In genomic region chr9:59584871-59585308, GRCm38 (mm10) we compare ENCODE assay signal across 9 mouse cellular contexts. TPM values are rescaled to one million over a fixed set of nuclear protein-coding genes. Genes with fewer than 3 reads are reported as not detected.
DNase-seq lines count a peak whose midpoint lies in the region; ATAC-seq and TF ChIP-seq lines count a peak whose summit lies in the region.
"Had no signal": no experiment of that assay in that cellular context is flagged by ENCODE, and none has a peak within 500 bp of the region (broad histone marks: within the 10 kb centered on the region; RNA-seq: fewer than 3 reads in every experiment).

No protein-coding gene starts in this region.

- TF ChIP-seq CTCF in embryonic fibroblast, embryonic 13.5 days (IDR thresholded peaks at IDR 0.05; ENCODE audit: borderline replicate concordance, insufficient read depth, low read length) = peak; percentile 58

- H3K9me3 ChIP-seq in heart, embryonic 12.5 days (replicated peaks) = no peaks in the 10 kb centered on the region
- H3K9me3 ChIP-seq in kidney, embryonic 16.5 days (ENCODE audit: low read length) = no peaks in the 10 kb centered on the region
- H3K9me3 ChIP-seq in liver, embryonic 13.5 days (replicated peaks) = no peaks in the 10 kb centered on the region
- no peaks in the 10 kb centered on the region for H3K9me3 ChIP-seq in stomach, embryonic 14.5 days (ENCODE audit: control insufficient read depth, low read depth, low read length)

- H3K9ac ChIP-seq in heart, embryonic 12.5 days = peak overlapping the region; percentile 32; the same call in 1 of the 2 replicates
- H3K9ac ChIP-seq in kidney, embryonic 16.5 days (replicated peaks; ENCODE audit: low read length) = peak overlapping the region; percentile 39
- no peak overlapping the region for H3K9ac ChIP-seq in liver, embryonic 13.5 days
- no peak overlapping the region; the same call in 1 of the 2 replicates for H3K9ac ChIP-seq in stomach, embryonic 14.5 days (replicated peaks; ENCODE audit: low read depth, low read length)

- 5% methylated on average over 13 of the region's 13 CpGs for WGBS in heart, embryonic 12.5 days
- 5% methylated on average over 13 of the region's 13 CpGs for WGBS in kidney, embryonic 16.5 days
- 7% methylated on average over 13 of the region's 13 CpGs for WGBS in liver, embryonic 13.5 days (ENCODE audit: insufficient replicate concordance)
- WGBS in stomach, embryonic 14.5 days = 5% methylated on average over 13 of the region's 13 CpGs

- peak overlapping the region; percentile 15; the same call in 1 of the 2 replicates for H3K4me3 ChIP-seq in embryonic fibroblast, embryonic 13.5 days (ENCODE audit: insufficient read depth, low read length)
- H3K4me3 ChIP-seq in heart, embryonic 12.5 days = peak overlapping the region; percentile 29
- peak overlapping the region; percentile 29 for H3K4me3 ChIP-seq in kidney, embryonic 16.5 days (ENCODE audit: low read length)
- H3K4me3 ChIP-seq in liver, embryonic 13.5 days (replicated peaks) = no peak overlapping the region
- peak overlapping the region; percentile 23 for H3K4me3 ChIP-seq in stomach, embryonic 14.5 days (ENCODE audit: low read depth, low read length)
- H3K4me3 ChIP-seq: erythroblast, embryonic 14.5 days had no signal

- 0 out of 2 replicates have a peak, but pooled peaks cover 2% of the 10 kb centered on the region for H3K4me1 ChIP-seq in embryonic fibroblast, embryonic 13.5 days (ENCODE audit: control insufficient read depth, insufficient read depth, low read length)
- H3K4me1 ChIP-seq in heart, embryonic 12.5 days (replicated peaks) = no peaks in the 10 kb centered on the region
- 0 out of 2 replicates have a peak, but pooled peaks cover 3% of the 10 kb centered on the region for H3K4me1 ChIP-seq in kidney, embryonic 16.5 days (ENCODE audit: insufficient read depth, low read length)
- no peaks in the 10 kb centered on the region for H3K4me1 ChIP-seq in liver, embryonic 13.5 days (replicated peaks)
- H3K4me1 ChIP-seq in stomach, embryonic 14.5 days (ENCODE audit: control insufficient read depth, insufficient read depth, low read length) = no peaks in the 10 kb centered on the region

- TF ChIP-seq POLR2A in embryonic fibroblast, embryonic 13.5 days (IDR thresholded peaks at IDR 0.05; ENCODE audit: low read depth, low read length) = 0 out of 2 replicates have a peak, but pooled peaks have one; percentile 15

- no peak for ATAC-seq in heart, embryonic 12.5 days (ENCODE audit: insufficient number of reproducible peaks, low FRiP score)
- ATAC-seq in kidney, embryonic 16.5 days (ENCODE audit: low FRiP score, low TSS enrichment) = peak; percentile 49
- ATAC-seq in liver, embryonic 13.5 days (ENCODE audit: low read depth) = no peak
- peak; percentile 87 for ATAC-seq in stomach, embryonic 14.5 days (ENCODE audit: insufficient number of reproducible peaks, insufficient read depth, low FRiP score, low read depth)

- peaks cover 49% of the 10 kb centered on the region for H3K27me3 ChIP-seq in heart, embryonic 12.5 days (replicated peaks)
- H3K27me3 ChIP-seq in kidney, embryonic 16.5 days (ENCODE audit: insufficient read depth, low read length) = 0 out of 2 replicates have a peak, but pooled peaks cover 4% of the 10 kb centered on the region
- peaks cover 97% of the 10 kb centered on the region for H3K27me3 ChIP-seq in liver, embryonic 13.5 days
- H3K27me3 ChIP-seq in stomach, embryonic 14.5 days (ENCODE audit: control insufficient read depth, insufficient read depth, low read length) = no peaks in the 10 kb centered on the region

- peak; percentile 54 for DNase-seq in CD4-positive helper T cell, adult 2 months (ENCODE audit: low read depth, low spot score)
- peak; percentile 91 for DNase-seq in brain, adult 2 months (ENCODE audit: low read depth, low spot score)
- peak; percentile 28 for DNase-seq in liver, embryonic 13.5 days
- DNase-seq in natural killer cell, adult 2 months (ENCODE audit: low spot score in 2 of 2) = peak; percentile 32 to 59

- no peaks in the 10 kb centered on the region for H3K36me3 ChIP-seq in heart, embryonic 12.5 days
- no peaks in the 10 kb centered on the region for H3K36me3 ChIP-seq in kidney, embryonic 16.5 days (ENCODE audit: insufficient read depth, low read length)
- H3K36me3 ChIP-seq in liver, embryonic 13.5 days = no peaks in the 10 kb centered on the region
- H3K36me3 ChIP-seq in stomach, embryonic 14.5 days (ENCODE audit: control insufficient read depth, insufficient read depth, low read length) = no peaks in the 10 kb centered on the region

- peak overlapping the region; percentile 65 for H3K4me2 ChIP-seq in heart, embryonic 12.5 days
- H3K4me2 ChIP-seq in kidney, embryonic 16.5 days (replicated peaks; ENCODE audit: low read depth, low read length) = peak overlapping the region; percentile 48
- H3K4me2 ChIP-seq in liver, embryonic 13.5 days = 0 out of 2 replicates have a peak overlapping the region, but pooled peaks have one; percentile 24
- peak overlapping the region; percentile 52 for H3K4me2 ChIP-seq in stomach, embryonic 14.5 days (replicated peaks; ENCODE audit: low read depth, low read length)

- no peak overlapping the region for H3K27ac ChIP-seq in embryonic fibroblast, embryonic 13.5 days (ENCODE audit: insufficient read depth, low read length)
- no peak overlapping the region for H3K27ac ChIP-seq in heart, embryonic 12.5 days (ENCODE audit: poor library complexity, severe bottlenecking)
- H3K27ac ChIP-seq in kidney, embryonic 16.5 days (ENCODE audit: low read length) = no peak overlapping the region
- H3K27ac ChIP-seq in liver, embryonic 13.5 days = no peak overlapping the region
- H3K27ac ChIP-seq in stomach, embryonic 14.5 days (ENCODE audit: low read length) = no peak overlapping the region

RNA-seq across cellular contexts. Expression of gene Celf6, which starts 7.2 kb away (rescaled TPM):
- polyA plus RNA-seq in embryonic fibroblast, embryonic 13.5 days (2011; ENCODE audit: insufficient read length, low read depth, missing spikeins) = not detected in 2 replicates
- polyA plus RNA-seq in heart, embryonic 12.5 days (2016; fragmentation: Nextera tagmentation; extraction: Ambion mirVana) = not detected in 2 replicates
- 0.32 and 0.53 TPM in 2 replicates for polyA plus RNA-seq in kidney, embryonic 16.5 days (2015; fragmentation: Nextera tagmentation; extraction: Ambion mirVana)
- polyA plus RNA-seq in liver, embryonic 13.5 days (2015; fragmentation: Nextera tagmentation; extraction: Ambion mirVana) = 0.12 TPM in 1 of 2 replicates, not detected in the other
- polyA plus RNA-seq in stomach, embryonic 14.5 days (2014; fragmentation: Nextera tagmentation; extraction: Ambion mirVana) = 4.0 and 4.6 TPM in 2 replicates
- polyA plus RNA-seq: erythroblast, embryonic 14.5 days had no signal

RNA-seq across cellular contexts. Expression of gene Parp6, which starts 32.2 kb away (rescaled TPM):
- 30.5 and 32.4 TPM in 2 replicates for polyA plus RNA-seq in embryonic fibroblast, embryonic 13.5 days (2011; ENCODE audit: insufficient read length, low read depth, missing spikeins)
- 19.5 and 20.0 TPM in 2 replicates for polyA plus RNA-seq in heart, embryonic 12.5 days (2016; fragmentation: Nextera tagmentation; extraction: Ambion mirVana)
- 23.6 and 30.0 TPM in 2 replicates for polyA plus RNA-seq in kidney, embryonic 16.5 days (2015; fragmentation: Nextera tagmentation; extraction: Ambion mirVana)
- polyA plus RNA-seq in liver, embryonic 13.5 days (2015; fragmentation: Nextera tagmentation; extraction: Ambion mirVana) = 3.7 and 3.9 TPM in 2 replicates
- polyA plus RNA-seq in stomach, embryonic 14.5 days (2014; fragmentation: Nextera tagmentation; extraction: Ambion mirVana) = 38.9 and 39.5 TPM in 2 replicates

RNA-seq across cellular contexts. Expression of gene Tmem202, which starts 45.2 kb away (rescaled TPM):
- polyA plus RNA-seq in embryonic fibroblast, embryonic 13.5 days (2011; ENCODE audit: insufficient read length, low read depth, missing spikeins) = 2.3 and 2.4 TPM in 2 replicates
- 0.64 TPM in 1 of 2 replicates, not detected in the other for polyA plus RNA-seq in heart, embryonic 12.5 days (2016; fragmentation: Nextera tagmentation; extraction: Ambion mirVana)
- polyA plus RNA-seq in kidney, embryonic 16.5 days (2015; fragmentation: Nextera tagmentation; extraction: Ambion mirVana) = 0.27 TPM in 1 of 2 replicates, not detected in the other
- polyA plus RNA-seq in liver, embryonic 13.5 days (2015; fragmentation: Nextera tagmentation; extraction: Ambion mirVana) = 0.16 TPM in 1 of 2 replicates, not detected in the other
- polyA plus RNA-seq in stomach, embryonic 14.5 days (2014; fragmentation: Nextera tagmentation; extraction: Ambion mirVana) = 0.39 TPM in 1 of 2 replicates, not detected in the other
- polyA plus RNA-seq: erythroblast, embryonic 14.5 days had no signal

RNA-seq across cellular contexts. Expression of gene Hexa, which starts 45.5 kb away (rescaled TPM):
- 144 TPM in 2 replicates for polyA plus RNA-seq in embryonic fibroblast, embryonic 13.5 days (2011; ENCODE audit: insufficient read length, low read depth, missing spikeins)
- polyA plus RNA-seq in heart, embryonic 12.5 days (2016; fragmentation: Nextera tagmentation; extraction: Ambion mirVana) = 74.7 and 81.6 TPM in 2 replicates
- 69.7 and 78.1 TPM in 2 replicates for polyA plus RNA-seq in kidney, embryonic 16.5 days (2015; fragmentation: Nextera tagmentation; extraction: Ambion mirVana)
- 32.1 and 32.5 TPM in 2 replicates for polyA plus RNA-seq in liver, embryonic 13.5 days (2015; fragmentation: Nextera tagmentation; extraction: Ambion mirVana)
- polyA plus RNA-seq in stomach, embryonic 14.5 days (2014; fragmentation: Nextera tagmentation; extraction: Ambion mirVana) = 86.7 and 88.1 TPM in 2 replicates

Comparison
In these comparisons a context has a peak if more than half of its experiments do, and no peak if none do; other contexts are left out.
1. DNase-seq: peak in every context shown above with its lines; median percentile 91 in brain, adult 2 months; 54 in CD4-positive helper T cell, adult 2 months; 46 in natural killer cell, adult 2 months; 28 in liver, embryonic 13.5 days.
2. ATAC-seq: peak in kidney, embryonic 16.5 days (single experiment) and stomach, embryonic 14.5 days (single experiment); none in heart, embryonic 12.5 days (single experiment) and liver, embryonic 13.5 days (single experiment).
3. H3K9ac ChIP-seq: peak in heart, embryonic 12.5 days (single experiment) and kidney, embryonic 16.5 days (single experiment); none in liver, embryonic 13.5 days (single experiment) and stomach, embryonic 14.5 days (single experiment).
4. Peak in every context shown above with its lines, with median percentiles within 50 percentile points of each other: H3K4me2 ChIP-seq.